Mouse (Mus musculus) hindbrain, embryonic 11.5 days (tissue): Measurements from ENCODE around the gene Efhd2. TPM values are rescaled to one million over a fixed set of nuclear protein-coding genes. Genes with fewer than 3 reads are reported as not detected.
A peak's percentile ranks its signal among the peaks of the same experiment; 100 is the strongest.

Experiments
- ATAC-seq: fragments of 200-750 bp; cut with Nextera tagmentation; 2 replicates; pipeline ENCODE4 v1.8.0; 2017; ENCODE audit warnings: mild to moderate bottlenecking, moderate TSS enrichment, moderate library complexity; ENCODE audit not compliant: low FRiP score
- DNase-seq: peaks from one replicate; pipeline ENCODE4 v3.0.0-alpha.2; 2015; ENCODE audit warnings: low spot score
- H3K27ac ChIP-seq: fragments of 300-500 bp; sonication (generic); 2 replicates; pipeline ENCODE4 v1.5.1; 2014; ENCODE audit warnings: mild to moderate bottlenecking, low read depth, low read length
- H3K27me3 ChIP-seq: fragments of 300-500 bp; sonication (generic); 2 replicates; pipeline ENCODE4 v1.6.1; 2014; ENCODE audit warnings: mild to moderate bottlenecking, low read length, moderate library complexity, mixed read lengths; ENCODE audit not compliant: control insufficient read depth, insufficient read depth
- H3K36me3 ChIP-seq: fragments of 300-500 bp; sonication (generic); 2 replicates; pipeline ENCODE4 v1.6.1; 2014; ENCODE audit warnings: mild to moderate bottlenecking, low read length, moderate library complexity, mixed read lengths; ENCODE audit not compliant: control insufficient read depth, insufficient read depth
- H3K4me1 ChIP-seq: fragments of 300-500 bp; sonication (generic); replicated peaks from 2 replicates; pipeline ENCODE4 v1.6.1; 2014; ENCODE audit warnings: low read length, mixed read lengths; ENCODE audit not compliant: control insufficient read depth, insufficient read depth
- H3K4me2 ChIP-seq: fragments of 300-500 bp; sonication (generic); replicated peaks from 2 replicates; pipeline ENCODE4 v1.6.1; 2014; ENCODE audit warnings: mild to moderate bottlenecking, low read depth, low read length
- H3K4me3 ChIP-seq: fragments of 300-500 bp; sonication (generic); 2 replicates; pipeline ENCODE4 v1.5.1; 2014; ENCODE audit warnings: low read depth, low read length
- H3K9ac ChIP-seq: fragments of 300-500 bp; sonication (generic); 2 replicates; pipeline ENCODE4 v1.6.1; 2014; ENCODE audit warnings: low read depth, low read length
- H3K9me3 ChIP-seq: fragments of 300-500 bp; sonication (generic); 2 replicates; pipeline ENCODE4 v1.6.1; 2016; ENCODE audit warnings: low read length; ENCODE audit not compliant: control insufficient read depth
- WGBS: fragments of 180-500 bp; shearing (Covaris S2); extraction: QIAGEN DNeasy Blood & Tissue Kit; methylation state at CpG from one replicate; pipeline ENCODE4 v1.1.7; 2014; 5-methylcytosine and 5-hydroxymethylcytosine counted together
- polyA plus RNA-seq: library from polyadenylated mRNA; unstranded; fragments of >200 nt; fragmentation: Nextera tagmentation; extraction: Ambion mirVana; gene quantifications from 2 replicates; pipeline ENCODE4 v1.2.1, GENCODE M21; 2014

Gene Efhd2
- polyA plus RNA-seq, 1 experiment from 2014 or later: 25.0 TPM

DNA sequence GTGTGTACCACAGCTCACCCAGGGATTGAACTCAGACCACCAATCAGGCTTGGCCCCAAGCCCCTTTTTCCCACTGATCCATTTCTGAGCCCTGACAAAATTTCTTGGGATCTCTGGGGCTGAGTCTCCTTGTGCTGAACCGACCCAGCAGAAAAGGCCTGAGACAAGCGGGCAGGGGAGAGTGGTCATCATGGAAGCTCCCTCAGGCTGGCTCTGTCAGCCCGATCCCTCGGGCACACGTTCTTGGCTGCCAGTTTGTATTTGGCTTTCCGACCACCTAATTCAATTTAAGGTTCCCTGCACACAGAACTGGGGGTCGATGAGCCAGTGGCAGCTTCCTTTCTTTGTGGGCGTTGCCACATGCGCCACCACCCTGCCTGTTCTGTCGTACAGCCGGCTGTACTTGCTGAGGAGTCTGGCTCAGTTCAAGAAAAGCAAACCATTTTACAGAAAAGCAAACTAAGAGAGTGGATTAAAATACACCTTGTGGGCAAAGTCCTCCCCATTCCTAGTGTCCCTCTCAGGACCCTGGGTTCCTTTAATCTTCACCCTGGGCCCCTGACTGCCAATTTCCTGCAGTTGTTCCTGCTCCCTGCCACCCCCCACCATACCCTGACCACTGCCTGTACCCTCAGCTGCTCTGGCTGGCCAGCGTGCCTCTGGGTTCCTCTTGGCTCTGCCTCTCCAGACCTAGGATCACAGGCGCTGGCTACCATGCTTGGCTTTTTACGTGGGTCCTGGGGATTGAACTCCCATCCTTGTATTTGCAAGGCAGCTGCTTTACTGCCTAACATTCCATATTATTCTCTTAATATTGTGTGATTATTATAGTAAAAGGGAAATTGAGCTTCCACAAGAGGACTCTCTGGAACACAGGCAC lies 57.7 kb downstream of the Efhd2 start:
- DNase-seq: no peak
- 63% methylated on average over 14 of the region's 14 CpGs for WGBS
- H3K27me3 ChIP-seq: no peaks in the 10 kb centered on the region
- H3K36me3 ChIP-seq: no peaks in the 10 kb centered on the region; the same call in 1 of the 2 replicates
- no peak overlapping the region for H3K27ac ChIP-seq
- H3K4me2 ChIP-seq: no peak overlapping the region
- no peaks in the 10 kb centered on the region for H3K4me1 ChIP-seq
- ATAC-seq: no peak
- no peak overlapping the region for H3K9ac ChIP-seq
- no peaks in the 10 kb centered on the region for H3K9me3 ChIP-seq
- H3K4me3 ChIP-seq: no peak overlapping the region

DNA sequence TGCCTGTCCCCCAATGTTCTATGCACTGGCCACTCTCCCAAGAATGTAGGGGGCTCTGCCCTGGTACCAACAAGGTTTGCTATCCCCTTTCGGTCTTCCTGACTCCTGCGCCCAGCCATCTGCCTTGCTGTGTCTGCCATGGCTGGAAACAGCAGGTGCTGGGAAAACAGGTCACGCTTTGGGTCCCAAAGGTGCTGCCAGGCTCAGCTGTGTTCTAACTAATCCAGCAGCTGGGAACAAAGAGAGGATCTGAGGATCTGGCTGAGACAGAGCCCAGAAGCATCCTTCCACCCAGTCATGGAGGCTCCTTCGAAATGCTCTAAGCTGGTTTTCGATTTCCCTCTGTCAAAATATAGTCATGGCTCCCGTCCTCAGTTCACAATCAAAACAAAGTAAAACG lies 58.5 kb downstream of the Efhd2 start:
- no peaks in the 10 kb centered on the region for H3K4me1 ChIP-seq
- H3K9ac ChIP-seq: no peak overlapping the region
- H3K27ac ChIP-seq: 0 out of 2 replicates have a peak overlapping the region, but pooled peaks have one; percentile 10
- 86% methylated on average over 7 of the region's 7 CpGs for WGBS
- H3K4me2 ChIP-seq: no peak overlapping the region
- no peaks in the 10 kb centered on the region for H3K27me3 ChIP-seq
- no peak for ATAC-seq
- peaks cover 6% of the 10 kb centered on the region for H3K36me3 ChIP-seq
- H3K4me3 ChIP-seq: no peak overlapping the region
- no peaks in the 10 kb centered on the region for H3K9me3 ChIP-seq
- DNase-seq: no peak

DNA sequence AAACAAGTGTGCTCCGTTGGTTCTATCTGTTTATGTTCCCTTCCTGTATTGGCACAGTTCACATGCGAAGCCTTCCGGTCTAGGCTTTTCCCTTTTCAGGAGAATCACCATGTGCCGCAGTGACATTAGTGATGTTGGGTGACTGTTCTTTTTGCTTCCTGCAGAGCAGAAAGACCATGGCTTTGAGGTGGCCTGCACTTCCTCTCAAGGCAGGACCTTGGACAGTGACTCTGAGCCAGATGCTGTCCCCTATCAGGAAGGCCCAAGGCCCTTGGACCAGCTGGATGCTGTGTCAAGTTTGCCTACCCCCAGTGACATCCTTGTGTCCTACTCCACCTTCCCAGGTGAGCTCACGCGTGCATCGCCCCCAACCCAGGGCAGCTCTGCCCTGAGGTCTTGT lies 63.3 kb downstream of the Efhd2 start:
- Histone ChIP-seq H3K36me3 (peaks cover 9% of the 10 kb centered on the region), H3K4me1 (no peaks in the 10 kb centered on the region), H3K27ac (no peak overlapping the region), H3K4me2 (no peak overlapping the region), H3K27me3 (no peaks in the 10 kb centered on the region), H3K9ac (no peak overlapping the region), H3K4me3 (no peak overlapping the region), H3K9me3 (no peaks in the 10 kb centered on the region)
- ATAC-seq: no peak
- DNase-seq: no peak
- WGBS: 94% methylated on average over 7 of the region's 7 CpGs

DNA sequence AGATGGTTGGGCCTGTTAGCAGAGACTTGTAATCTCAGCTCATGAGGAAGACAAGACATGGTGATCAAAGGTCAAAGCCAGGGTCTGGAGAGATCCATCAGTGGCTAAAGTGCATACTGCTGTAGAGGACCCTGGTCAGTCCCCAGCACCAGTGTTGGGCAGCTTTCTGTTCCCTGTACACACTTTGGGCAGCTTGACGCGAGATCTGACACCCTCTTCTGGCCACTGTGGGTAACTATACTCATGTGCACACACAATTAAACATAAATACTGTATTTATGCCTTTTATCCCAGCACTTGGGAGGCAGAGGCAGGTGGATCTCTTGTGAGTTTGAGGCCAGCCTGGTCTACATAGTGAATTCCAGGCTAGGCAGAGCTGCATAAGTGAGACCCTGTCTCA lies 63.7 kb downstream of the Efhd2 start:
- Histone ChIP-seq H3K4me1 (no peaks in the 10 kb centered on the region), H3K9me3 (no peaks in the 10 kb centered on the region), H3K36me3 (peaks cover 9% of the 10 kb centered on the region), H3K4me2 (no peak overlapping the region), H3K4me3 (no peak overlapping the region), H3K27me3 (no peaks in the 10 kb centered on the region), H3K27ac (no peak overlapping the region), H3K9ac (no peak overlapping the region)
- 98% methylated on average over 2 of the region's 2 CpGs for WGBS
- DNase-seq (no peak), ATAC-seq (no peak)

DNA sequence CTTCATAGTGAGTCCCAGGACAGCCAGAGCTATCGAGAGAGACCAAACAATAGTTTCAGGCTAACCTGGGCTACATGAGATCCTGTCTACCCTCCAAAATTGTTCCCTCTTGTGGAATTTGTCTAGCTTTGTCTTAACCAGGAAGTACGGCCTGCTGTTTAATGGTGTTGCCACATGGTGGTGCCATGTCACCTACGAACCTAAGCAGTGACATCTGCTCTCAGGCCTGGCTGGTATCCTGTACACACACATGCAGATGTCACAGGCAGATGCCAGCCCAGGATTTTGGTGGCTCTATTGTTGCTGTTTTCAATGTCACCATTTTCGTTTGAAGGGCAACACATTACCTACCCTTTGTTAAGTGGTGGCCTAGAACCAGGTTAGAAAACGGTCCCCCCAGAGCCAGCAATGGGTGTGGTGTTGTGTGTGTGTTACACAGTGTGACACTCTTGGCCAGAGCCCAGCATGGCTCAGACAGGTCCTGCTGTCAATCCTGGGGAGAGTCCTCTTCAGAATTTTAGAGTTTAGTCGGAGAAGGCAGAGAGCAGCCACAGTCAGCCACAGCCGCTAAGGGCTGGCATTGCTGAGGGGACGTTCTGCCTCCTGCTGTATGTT lies 64.8 kb downstream of the Efhd2 start:
- H3K9ac ChIP-seq: no peak overlapping the region
- no peaks in the 10 kb centered on the region for H3K4me1 ChIP-seq
- no peaks in the 10 kb centered on the region for H3K9me3 ChIP-seq
- H3K27ac ChIP-seq: no peak overlapping the region
- no peak overlapping the region for H3K4me3 ChIP-seq
- no peak for ATAC-seq
- H3K27me3 ChIP-seq: no peaks in the 10 kb centered on the region
- no peak overlapping the region for H3K4me2 ChIP-seq
- peaks cover 14% of the 10 kb centered on the region for H3K36me3 ChIP-seq
- WGBS: 80% methylated on average over 8 of the region's 8 CpGs
- DNase-seq: peak; percentile 63

Other genes starting within 250 kb of the Efhd2 start
- 2.5 and 3.0 TPM in 2 replicates for gene Plekhm2, start 210.0 kb downstream of the Efhd2 start, polyA plus RNA-seq
- gene Rsc1a1, start 189.3 kb downstream of the Efhd2 start, polyA plus RNA-seq: 1.9 and 2.0 TPM in 2 replicates
- gene Ddi2, start 151.5 kb downstream of the Efhd2 start, polyA plus RNA-seq: 15.0 and 18.9 TPM in 2 replicates
- gene Agmat, start 128.2 kb downstream of the Efhd2 start, polyA plus RNA-seq: 0.14 TPM in 1 of 2 replicates, not detected in the other
- 4.9 and 5.4 TPM in 2 replicates for gene Dnajc16, start 84.0 kb downstream of the Efhd2 start, polyA plus RNA-seq
- 17.3 and 17.6 TPM in 2 replicates for gene Casp9, start 81.3 kb downstream of the Efhd2 start, polyA plus RNA-seq
- gene Cela2a, start 48.8 kb downstream of the Efhd2 start, polyA plus RNA-seq: not detected in 2 replicates
- gene Ctrc, start 28.6 kb downstream of the Efhd2 start, polyA plus RNA-seq: not detected in 2 replicates
- gene Fhad1, start 140.2 kb upstream of the Efhd2 start, polyA plus RNA-seq: 3.5 and 4.0 TPM in 2 replicates
- gene Tmem51, start 209.4 kb upstream of the Efhd2 start, polyA plus RNA-seq: 7.3 and 8.1 TPM in 2 replicates